Mouse (Mus musculus): Measurements from ENCODE around the gene Tpp1. TPM values are rescaled to one million over a fixed set of nuclear protein-coding genes. Genes with fewer than 3 reads are reported as not detected.

The Tpp1 gene
- total and polyA plus RNA-seq, 3 experiments = 42.1 to 66.1 (median 50.3) TPM

DNA sequence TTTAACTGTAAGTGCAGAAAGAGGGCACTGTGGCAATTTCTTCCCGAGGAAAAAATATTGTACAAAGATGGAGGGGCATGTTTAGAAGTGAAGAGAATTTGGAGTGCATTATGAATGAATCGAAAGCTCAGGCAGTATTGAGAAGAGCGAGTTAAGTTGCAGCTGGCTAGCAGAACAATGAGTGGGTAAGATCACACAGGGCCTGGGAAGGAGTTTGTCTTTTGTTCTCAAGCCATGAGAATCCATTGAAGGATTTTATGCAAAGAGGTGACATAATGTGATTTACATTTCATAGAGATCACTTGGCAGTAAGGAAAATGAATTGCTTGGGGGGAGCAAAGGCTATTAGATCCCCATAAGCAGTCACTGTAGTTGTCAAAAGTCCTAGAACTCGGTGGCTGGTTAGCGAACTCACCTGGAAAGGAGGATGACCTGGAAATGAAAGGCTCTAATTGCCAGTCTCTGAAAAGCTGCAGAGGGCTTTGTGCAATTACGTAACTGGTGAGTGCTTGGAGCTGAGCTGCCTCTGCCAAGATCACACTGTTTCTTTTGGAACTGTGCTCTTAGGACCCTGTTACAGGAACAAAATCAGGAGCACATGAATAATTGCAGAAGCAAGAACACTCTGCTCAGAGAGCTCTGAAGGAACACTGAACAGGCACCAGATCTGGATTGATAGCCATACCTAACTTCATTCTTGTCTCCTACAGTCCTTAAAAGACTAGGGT is 23.2 kb downstream of the Tpp1 start:
- H3K4me1 ChIP-seq (ENCODE audit: control insufficient read depth, insufficient read depth, low read length) = peaks cover 1% of the 10 kb centered on the region
- H3K9ac ChIP-seq (ENCODE audit: low read depth, low read length) = no peak overlapping the region
- no peaks in the 10 kb centered on the region; the same call in 1 of the 2 replicates for H3K79me2 ChIP-seq (replicated peaks; ENCODE audit: control insufficient read depth, insufficient read depth, low read length)
- H3K36me3 ChIP-seq (ENCODE audit: control insufficient read depth, insufficient read depth, low read length) = peaks cover 5% of the 10 kb centered on the region; the same call in 1 of the 2 replicates
- no peak overlapping the region for H3K4me3 ChIP-seq
- no peak for DNase-seq
- no peaks in the 10 kb centered on the region for H3K27me3 ChIP-seq (ENCODE audit: control insufficient read depth, insufficient read depth, low read length)
- intact Hi-C loops (cut with DNase I) = no loop called here
- H3K27ac ChIP-seq = peak overlapping the region; percentile 45
- WGBS = 58% methylated on average over 6 of the region's 6 CpGs
- TF ChIP-seq CTCF (IDR thresholded peaks at IDR 0.05) (no peak), EP300 (IDR thresholded peaks at IDR 0.05; ENCODE audit: insufficient read depth, low read depth, low read length) (no peak), POLR2A (IDR thresholded peaks at IDR 0.05; ENCODE audit: insufficient read depth, low read depth, low read length) (no peak)

DNA sequence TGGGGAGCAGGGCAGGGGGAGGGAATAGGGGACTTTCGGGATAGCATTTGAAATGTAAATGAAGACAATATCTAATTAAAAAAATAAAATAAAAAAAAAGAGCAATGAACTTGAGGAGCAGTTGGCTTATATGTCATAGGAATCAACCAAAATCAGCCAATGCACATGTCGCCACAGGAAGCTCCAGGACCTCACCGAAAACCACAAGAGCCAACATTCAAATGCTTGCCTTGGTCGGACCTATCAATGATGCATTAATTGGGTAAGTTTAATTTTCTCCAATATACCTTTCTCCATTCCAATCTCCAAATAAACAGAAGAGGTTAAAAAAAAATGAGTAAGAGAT is 25.1 kb downstream of the Tpp1 start:
- Histone ChIP-seq H3K4me1 (ENCODE audit: control insufficient read depth, insufficient read depth, low read length) (peaks cover 1% of the 10 kb centered on the region), H3K79me2 (replicated peaks; ENCODE audit: control insufficient read depth, insufficient read depth, low read length) (no peaks in the 10 kb centered on the region), H3K4me3 (no peak overlapping the region), H3K27ac (no peak overlapping the region), H3K27me3 (ENCODE audit: control insufficient read depth, insufficient read depth, low read length) (no peaks in the 10 kb centered on the region), H3K36me3 (ENCODE audit: control insufficient read depth, insufficient read depth, low read length) (peaks cover 5% of the 10 kb centered on the region; the same call in 1 of the 2 replicates), H3K9ac (ENCODE audit: low read depth, low read length) (no peak overlapping the region)
- intact Hi-C loops (cut with DNase I) = loop anchor here (1.0 kb wide), 2 partner anchors 84 to 91 kb away; partner anchors contain the start of gene Mrpl17
- no peak for TF ChIP-seq EP300 (IDR thresholded peaks at IDR 0.05; ENCODE audit: insufficient read depth, low read depth, low read length)
- TF ChIP-seq POLR2A (IDR thresholded peaks at IDR 0.05; ENCODE audit: insufficient read depth, low read depth, low read length) = no peak
- TF ChIP-seq CTCF (IDR thresholded peaks at IDR 0.05) = no peak
- no peak for DNase-seq
- WGBS = 91% methylated on average over 4 of the region's 4 CpGs

DNA sequence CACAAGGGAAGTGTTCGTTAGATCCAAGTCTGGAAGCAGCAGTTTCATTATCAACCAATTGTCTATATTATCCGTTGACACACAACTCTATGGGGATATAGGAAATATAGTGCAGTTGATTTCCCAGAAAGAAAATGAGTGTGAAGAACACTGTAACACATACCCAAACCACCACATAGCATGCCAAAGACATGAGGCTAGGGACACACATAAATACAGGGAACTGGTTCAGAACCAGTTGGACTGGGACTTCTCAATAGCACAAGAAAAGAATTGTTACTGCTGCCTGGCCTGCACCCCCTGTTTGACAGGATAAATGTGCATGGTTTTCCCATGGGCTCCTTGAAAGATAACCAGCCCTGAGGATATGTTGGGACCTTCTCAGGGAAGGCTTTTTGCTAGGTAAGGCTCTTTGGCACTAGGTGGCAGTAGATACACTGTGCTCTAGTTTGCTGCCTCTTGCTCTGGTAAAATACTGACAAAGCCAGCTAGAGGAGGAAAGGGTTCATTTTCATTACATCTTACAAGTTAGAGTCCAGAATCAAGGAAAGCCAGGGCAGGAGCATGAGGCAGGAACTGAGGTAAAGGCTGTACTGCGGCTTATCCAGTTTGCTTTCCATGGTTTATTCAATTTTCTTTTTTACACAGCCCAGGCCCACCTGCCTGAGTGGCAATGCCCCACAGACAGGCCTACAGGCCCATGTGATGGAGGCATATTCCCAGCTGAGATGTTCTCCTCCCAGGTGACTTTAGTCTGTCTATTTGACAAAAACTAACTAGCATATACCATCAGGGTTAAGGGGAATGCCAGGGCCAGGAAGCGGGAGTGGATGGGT is 25.7 kb downstream of the Tpp1 start:
- peaks cover 1% of the 10 kb centered on the region for H3K4me1 ChIP-seq (ENCODE audit: control insufficient read depth, insufficient read depth, low read length)
- WGBS = 72% methylated on average over 4 of the region's 4 CpGs
- TF ChIP-seq POLR2A (IDR thresholded peaks at IDR 0.05; ENCODE audit: insufficient read depth, low read depth, low read length) = peak; percentile 29; the same call in 1 of the 2 replicates
- peak; percentile 97 for TF ChIP-seq CTCF (IDR thresholded peaks at IDR 0.05)
- no peak for TF ChIP-seq EP300 (IDR thresholded peaks at IDR 0.05; ENCODE audit: insufficient read depth, low read depth, low read length)
- no peak overlapping the region for H3K4me3 ChIP-seq
- H3K9ac ChIP-seq (ENCODE audit: low read depth, low read length) = no peak overlapping the region
- intact Hi-C loops (cut with DNase I) = loop anchor here (1.0 kb wide), 2 partner anchors 85 to 92 kb away; partner anchors contain the start of gene Mrpl17
- H3K79me2 ChIP-seq (replicated peaks; ENCODE audit: control insufficient read depth, insufficient read depth, low read length) = no peaks in the 10 kb centered on the region
- H3K27me3 ChIP-seq (ENCODE audit: control insufficient read depth, insufficient read depth, low read length) = no peaks in the 10 kb centered on the region
- no peak overlapping the region for H3K27ac ChIP-seq
- H3K36me3 ChIP-seq (ENCODE audit: control insufficient read depth, insufficient read depth, low read length) = peaks cover 5% of the 10 kb centered on the region; the same call in 1 of the 2 replicates
- DNase-seq = peak; percentile 40

DNA sequence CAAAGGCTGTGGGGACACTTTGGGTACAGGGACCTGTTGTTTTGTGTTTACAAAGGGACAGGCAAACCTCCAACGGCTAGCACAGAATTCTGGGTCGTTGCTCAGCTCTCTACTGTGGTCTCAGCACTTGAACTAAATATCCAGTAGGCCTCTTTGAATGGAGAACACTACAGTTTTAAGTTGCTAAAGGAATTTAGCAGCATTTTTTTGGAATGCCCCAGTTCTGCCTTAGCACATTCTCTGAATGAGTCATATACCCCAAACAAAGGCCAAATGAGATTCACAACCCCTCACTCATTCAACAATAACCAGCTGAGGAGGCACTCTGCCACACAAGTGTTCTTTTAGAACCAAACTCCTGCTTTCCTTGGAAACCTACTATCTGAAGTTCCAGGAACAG is 30.1 kb downstream of the Tpp1 start:
- H3K79me2 ChIP-seq (replicated peaks; ENCODE audit: control insufficient read depth, insufficient read depth, low read length) = no peaks in the 10 kb centered on the region
- no peak overlapping the region for H3K4me3 ChIP-seq
- no peaks in the 10 kb centered on the region for H3K36me3 ChIP-seq (ENCODE audit: control insufficient read depth, insufficient read depth, low read length)
- no peaks in the 10 kb centered on the region for H3K27me3 ChIP-seq (ENCODE audit: control insufficient read depth, insufficient read depth, low read length)
- intact Hi-C loops (cut with DNase I) = no loop called here
- no peak overlapping the region for H3K27ac ChIP-seq
- DNase-seq = no peak
- peaks cover 1% of the 10 kb centered on the region; the same call in 1 of the 2 replicates for H3K4me1 ChIP-seq (ENCODE audit: control insufficient read depth, insufficient read depth, low read length)
- no peak overlapping the region for H3K9ac ChIP-seq (ENCODE audit: low read depth, low read length)
- WGBS = 67% methylated on average over 2 of the region's 2 CpGs
- no peak for TF ChIP-seq POLR2A (IDR thresholded peaks at IDR 0.05; ENCODE audit: insufficient read depth, low read depth, low read length)
- no peak for TF ChIP-seq EP300 (IDR thresholded peaks at IDR 0.05; ENCODE audit: insufficient read depth, low read depth, low read length)
- no peak for TF ChIP-seq CTCF (IDR thresholded peaks at IDR 0.05)

DNA sequence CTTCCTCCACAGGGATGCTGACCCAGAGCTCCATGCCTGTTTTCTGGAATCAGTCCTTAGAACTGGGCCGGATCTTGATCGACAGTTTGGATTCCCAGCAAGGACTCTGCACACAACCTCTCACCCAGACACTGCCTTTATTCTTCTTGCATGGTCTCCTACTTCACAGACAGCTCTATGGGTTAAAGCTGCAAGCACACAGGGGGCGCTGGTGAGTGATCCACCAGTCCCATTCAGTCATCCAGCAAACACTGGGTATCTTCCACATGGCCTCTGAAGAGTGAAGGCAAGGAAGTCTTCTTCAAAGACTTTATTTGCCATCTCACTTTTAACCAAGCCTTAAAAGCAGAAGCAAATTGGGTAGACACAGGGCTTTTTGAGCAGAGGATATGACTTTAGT is 36.7 kb downstream of the Tpp1 start:
- no peak for TF ChIP-seq EP300 (IDR thresholded peaks at IDR 0.05; ENCODE audit: insufficient read depth, low read depth, low read length)
- TF ChIP-seq POLR2A (IDR thresholded peaks at IDR 0.05; ENCODE audit: insufficient read depth, low read depth, low read length) = no peak
- TF ChIP-seq CTCF (IDR thresholded peaks at IDR 0.05) = peak; percentile 13; the same call in 1 of the 2 replicates
- no peak overlapping the region for H3K27ac ChIP-seq

More for the DNA sequence above, 36.7 kb downstream of the Tpp1 start:
- Histone ChIP-seq H3K79me2 (replicated peaks; ENCODE audit: control insufficient read depth, insufficient read depth, low read length) (no peaks in the 10 kb centered on the region), H3K9ac (ENCODE audit: low read depth, low read length) (no peak overlapping the region), H3K4me3 (no peak overlapping the region), H3K27me3 (ENCODE audit: control insufficient read depth, insufficient read depth, low read length) (no peaks in the 10 kb centered on the region), H3K4me1 (ENCODE audit: control insufficient read depth, insufficient read depth, low read length) (no peaks in the 10 kb centered on the region), H3K36me3 (ENCODE audit: control insufficient read depth, insufficient read depth, low read length) (no peaks in the 10 kb centered on the region)
- 60% methylated on average over 3 of the region's 3 CpGs for WGBS
- no peak for DNase-seq
- intact Hi-C loops (cut with DNase I) = no loop called here
